Mouse (Mus musculus) CH12.LX (cell line): ENCODE measurements at regions not wholly inside any gene's neighbourhood (a gene's known extent, or its start where the extent isn't known, plus 50 kb on each side); places are given as distances from the start of the nearest gene placed in this dataset.

ENCODE experiments used
- BHLHE40 ChIP-seq: IDR thresholded peaks from 2 replicates; pipeline ENCODE4 v1.6.1; 2011; ENCODE audit warnings: mild to moderate bottlenecking, low read depth, low read length, improper control_type of control experiment
- CTCF ChIP-seq, 2 experiments: IDR thresholded peaks in 1 of 2; conservative IDR thresholded peaks in 1 of 2; 2 replicates each; pipeline ENCODE4 v1.5.1; 2011 to 2012; ENCODE audit warnings: low read depth in 2 of 2, low read length in 2 of 2, improper control_type of control experiment in 1 of 2, inconsistent platforms in 1 of 2, mild to moderate bottlenecking in 1 of 2, moderate library complexity in 1 of 2
- MAZ ChIP-seq: IDR thresholded peaks from 2 replicates; pipeline ENCODE4 v1.6.1; 2012; ENCODE audit warnings: low read depth, mild to moderate bottlenecking, inconsistent platforms, low read length, improper control_type of control experiment, moderate library complexity
- MXI1 ChIP-seq: IDR thresholded peaks from 2 replicates; pipeline ENCODE4 v1.6.1; 2011; ENCODE audit warnings: mild to moderate bottlenecking, low read depth, low read length, improper control_type of control experiment
- NELFE ChIP-seq: IDR thresholded peaks from 2 replicates; pipeline ENCODE4 v1.6.1; 2011; ENCODE audit warnings: low read depth, low read length, improper control_type of control experiment
- POLR2A ChIP-seq: IDR thresholded peaks from 2 replicates; pipeline ENCODE4 v1.6.1; 2011; ENCODE audit warnings: low read depth, mild to moderate bottlenecking, improper control_type of control experiment, low read length
- TCF12 ChIP-seq: IDR thresholded peaks from 2 replicates; pipeline ENCODE4 v1.6.1; 2014; ENCODE audit warnings: low read depth, mild to moderate bottlenecking, inconsistent platforms, low read length, improper control_type of control experiment

- no peak for TF ChIP-seq MAZ
- no peak for TF ChIP-seq TCF12
- TF ChIP-seq POLR2A = no peak
- TF ChIP-seq BHLHE40 = peak; percentile 10; the same call in 1 of the 2 replicates
- no peak for TF ChIP-seq CTCF (conservative IDR thresholded peaks at IDR 0.05 in 1 of 2, IDR thresholded peaks at IDR 0.05 in 1 of 2; ENCODE audit: low read depth in 2 of 2, low read length in 2 of 2)
- no peak for TF ChIP-seq MXI1
- TF ChIP-seq NELFE = no peak
These were observed 80.6 kb upstream of the Akt3 start for GRCm38 (mm10) chr1:177338466-177339206.
